Mouse (Mus musculus) liver, adult 2 months (tissue): ENCODE measurements around the gene Notch3. TPM values are rescaled to one million over a fixed set of nuclear protein-coding genes. Genes with fewer than 3 reads are reported as not detected.
A peak's percentile ranks its signal among the peaks of the same experiment; 100 is the strongest.
"Not testable (repeated sequence)": the region's sequence is repeated elsewhere in the genome, so short reads cannot be mapped to it uniquely, and the experiment has no call there.

Experiments used
- DNase-seq: peaks from one replicate; pipeline ENCODE4 v3.0.0-alpha.2; 2011; ENCODE audit warnings: low read depth, low spot score; ENCODE audit errors: extremely low read depth
- H3K27ac ChIP-seq: fragments of 200-500 bp; replicated peaks from 2 replicates; pipeline ENCODE4 v1.5.1; 2012; ENCODE audit warnings: low read depth, mild to moderate bottlenecking, control low read depth, inconsistent platforms, low read length; ENCODE audit not compliant: insufficient read depth
- H3K27me3 ChIP-seq: fragments of 200-500 bp; 2 replicates; pipeline ENCODE4 v1.6.1; 2012; ENCODE audit warnings: mild to moderate bottlenecking, moderate library complexity, low read length, inconsistent platforms; ENCODE audit not compliant: control insufficient read depth, insufficient read depth
- H3K36me3 ChIP-seq: fragments of 200-500 bp; 2 replicates; pipeline ENCODE4 v1.6.1; 2012; ENCODE audit warnings: low read length, inconsistent platforms; ENCODE audit not compliant: control insufficient read depth, insufficient read depth
- H3K4me1 ChIP-seq: fragments of 200-500 bp; 2 replicates; pipeline ENCODE4 v1.6.1; 2011; ENCODE audit warnings: low read length; ENCODE audit not compliant: control insufficient read depth, insufficient read depth
- H3K4me3 ChIP-seq: fragments of 200-500 bp; 2 replicates; pipeline ENCODE4 v1.5.1; 2011; ENCODE audit warnings: low read depth, mild to moderate bottlenecking, control low read depth, low read length, moderate library complexity; ENCODE audit not compliant: insufficient read depth
- H3K79me2 ChIP-seq: fragments of 200-500 bp; 2 replicates; pipeline ENCODE4 v1.6.1; 2012; ENCODE audit warnings: inconsistent platforms, mild to moderate bottlenecking, low read length, moderate library complexity; ENCODE audit not compliant: control insufficient read depth, insufficient read depth
- H3K9ac ChIP-seq: fragments of 200-500 bp; 2 replicates; pipeline ENCODE4 v1.6.1; 2012; ENCODE audit warnings: low read depth, mild to moderate bottlenecking, control low read depth, inconsistent platforms, low read length
- CTCF ChIP-seq: fragments of 200-500 bp; IDR thresholded peaks from 2 replicates; pipeline ENCODE4 v1.5.1; 2011; ENCODE audit warnings: low read depth, low read length, control low read depth
- POLR2A ChIP-seq: fragments of 200-500 bp; IDR thresholded peaks from 2 replicates; pipeline ENCODE4 v1.6.1; 2011; ENCODE audit warnings: low read length, control low read depth; ENCODE audit not compliant: insufficient read depth; ENCODE audit errors: extremely low read depth
- WGBS: fragments of 180-500 bp; shearing (Covaris S2); methylation state at CpG from one replicate; pipeline ENCODE4 v1.1.7; 2018; 5-methylcytosine and 5-hydroxymethylcytosine counted together
- polyA plus RNA-seq: library from polyadenylated mRNA; depleted of rRNA; stranded (reverse); fragments of >200 nt; gene quantifications from 2 replicates; pipeline ENCODE4 v1.2.3, GENCODE M21; 2012
- total RNA-seq: library from RNA; depleted of rRNA; stranded (reverse); fragments of >200 nt; gene quantifications from 2 replicates; pipeline ENCODE4 v1.2.3, GENCODE M21; 2014

Notch3 gene
- total and polyA plus RNA-seq, 2 experiments, result 0.55 to 1.3 TPM

- DNase-seq, result no peak
- peak overlapping the region; percentile 70 for H3K4me3 ChIP-seq
- TF ChIP-seq POLR2A (no peak), CTCF (no peak)
- peak overlapping the region; percentile 80 for H3K9ac ChIP-seq
- H3K27ac ChIP-seq, result peak overlapping the region; percentile 96
- WGBS, result 13% methylated on average over 8 of the region's 8 CpGs
- H3K36me3 ChIP-seq, result no peaks in the 10 kb centered on the region
- peaks cover 3% of the 10 kb centered on the region; the same call in 1 of the 2 replicates for H3K79me2 ChIP-seq
- H3K27me3 ChIP-seq, result no peaks in the 10 kb centered on the region
- H3K4me1 ChIP-seq, result peaks cover 15% of the 10 kb centered on the region
Observed at GRCm38 (mm10) chr17:32099574-32099942, 67.1 kb downstream of the Notch3 start.

GRCm38 (mm10) chr17:32098905-32099304 lies 67.7 kb downstream of the Notch3 start:
- Histone ChIP-seq H3K9ac (peak overlapping the region; percentile 29; the same call in 1 of the 2 replicates), H3K27ac (peak overlapping the region; percentile 91), H3K4me1 (peaks cover 15% of the 10 kb centered on the region)
- not testable (repeated sequence) for H3K27me3 ChIP-seq, H3K79me2 ChIP-seq, H3K4me3 ChIP-seq, H3K36me3 ChIP-seq
- 27% methylated on average over 6 of the region's 6 CpGs for WGBS
- peak; percentile 93 for DNase-seq

GRCm38 (mm10) chr17:32097676-32098075 lies 69.0 kb downstream of the Notch3 start:
- TF ChIP-seq CTCF, result no peak
- no peak for TF ChIP-seq POLR2A
- no peak overlapping the region for H3K4me3 ChIP-seq
- H3K4me1 ChIP-seq, result peaks cover 15% of the 10 kb centered on the region
- H3K79me2 ChIP-seq, result peaks cover 3% of the 10 kb centered on the region; the same call in 1 of the 2 replicates
- no peak overlapping the region for H3K9ac ChIP-seq
- H3K27ac ChIP-seq, result peak overlapping the region; percentile 91
- H3K36me3 ChIP-seq, result no peaks in the 10 kb centered on the region
- H3K27me3 ChIP-seq, result no peaks in the 10 kb centered on the region
- 56% methylated on average over 1 of the region's 1 CpGs for WGBS
- peak; percentile 77 for DNase-seq

DNA sequence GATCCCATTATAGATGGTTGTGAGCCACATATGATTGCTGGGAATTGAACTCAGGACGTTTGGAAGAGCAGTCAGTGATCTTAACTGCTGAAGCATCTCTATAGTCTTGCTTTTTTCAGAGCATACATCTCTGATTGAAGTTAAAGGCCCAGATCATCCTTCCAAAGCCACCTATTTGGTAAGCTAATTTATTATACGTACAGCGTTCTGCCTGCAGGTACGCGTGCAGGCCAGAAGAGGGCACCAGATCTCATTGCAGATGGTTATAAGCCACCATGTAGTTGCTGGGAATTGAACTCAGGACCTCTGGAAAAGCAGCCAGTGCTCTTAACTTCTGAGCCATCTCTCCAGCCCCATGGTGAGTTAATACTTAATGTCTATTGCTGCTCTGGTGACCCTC lies 73.8 kb downstream of the Notch3 start:
- no peaks in the 10 kb centered on the region for H3K36me3 ChIP-seq
- H3K4me3 ChIP-seq, result no peak overlapping the region
- H3K27me3 ChIP-seq, result no peaks in the 10 kb centered on the region
- H3K9ac ChIP-seq, result no peak overlapping the region
- no peak for DNase-seq
- H3K27ac ChIP-seq, result no peak overlapping the region
- WGBS, result 86% methylated on average over 5 of the region's 5 CpGs
- no peaks in the 10 kb centered on the region for H3K79me2 ChIP-seq
- H3K4me1 ChIP-seq, result peaks cover 5% of the 10 kb centered on the region
- peak; percentile 63 for TF ChIP-seq CTCF
- no peak for TF ChIP-seq POLR2A

- no peak overlapping the region for H3K27ac ChIP-seq
- no peaks in the 10 kb centered on the region for H3K4me1 ChIP-seq
- no peaks in the 10 kb centered on the region for H3K36me3 ChIP-seq
- no peaks in the 10 kb centered on the region for H3K27me3 ChIP-seq
- no peaks in the 10 kb centered on the region for H3K79me2 ChIP-seq
- TF ChIP-seq CTCF (no peak), POLR2A (no peak)
- WGBS, result 86% methylated on average over 1 of the region's 1 CpGs
- H3K9ac ChIP-seq, result no peak overlapping the region
- no peak for DNase-seq
- H3K4me3 ChIP-seq, result no peak overlapping the region
Observed at GRCm38 (mm10) chr17:32092241-32092619, 74.4 kb downstream of the Notch3 start.

DNA sequence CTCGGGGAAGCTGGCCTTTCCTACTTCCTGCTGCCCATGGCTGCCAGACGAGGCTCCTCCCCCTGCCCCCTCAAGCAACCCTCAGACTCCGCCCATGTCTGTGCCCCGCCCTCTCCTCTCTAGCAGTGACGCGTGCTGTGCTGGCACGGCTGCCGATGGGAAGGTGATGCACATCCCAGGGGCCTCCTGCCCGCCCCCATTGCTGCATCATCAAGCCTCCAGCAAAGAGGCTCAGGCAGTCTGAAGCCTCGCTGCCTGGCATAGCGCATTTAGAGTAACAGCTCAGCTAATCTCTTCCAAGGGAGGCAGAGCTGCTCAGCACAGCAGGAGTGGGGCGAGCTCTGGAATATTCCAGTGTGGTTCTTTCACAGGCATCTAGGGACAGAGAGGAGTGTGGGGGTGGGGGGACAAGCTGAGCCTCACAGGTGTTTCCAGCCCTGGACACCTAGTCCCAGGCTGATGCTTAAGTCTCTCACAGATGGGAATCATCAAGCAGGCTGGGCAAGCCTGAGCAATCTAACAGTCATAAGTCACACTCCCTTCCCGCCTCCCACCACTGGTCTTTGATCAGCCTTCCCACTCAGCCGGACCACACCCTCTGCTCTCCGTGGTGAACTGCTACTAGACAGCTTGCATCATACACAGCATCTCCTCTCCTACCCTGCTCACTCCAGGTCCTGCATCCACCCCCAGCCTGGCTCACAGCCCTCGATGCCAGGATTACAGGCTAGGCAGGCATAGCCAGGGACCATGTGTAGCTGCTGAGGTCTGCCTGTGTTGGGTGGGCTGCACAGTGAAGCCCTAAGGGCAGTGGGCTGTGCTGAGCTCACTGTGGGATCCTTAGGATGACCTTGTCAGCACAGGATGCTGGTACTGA lies 75.0 kb downstream of the Notch3 start:
- WGBS, result 5% methylated on average over 16 of the region's 16 CpGs
- H3K36me3 ChIP-seq, H3K79me2 ChIP-seq, H3K27ac ChIP-seq, H3K4me1 ChIP-seq, H3K27me3 ChIP-seq, H3K9ac ChIP-seq: not testable (repeated sequence)
- DNase-seq, result peak; percentile 15
- peak overlapping the region; percentile 28 for H3K4me3 ChIP-seq
